Mouse (Mus musculus) erythroblast, adult 5-6 weeks (primary cell): ENCODE measurements around the gene 4930562C15Rik. TPM values are rescaled to one million over a fixed set of nuclear protein-coding genes. Genes with fewer than 3 reads are reported as not detected.
"Not testable (repeated sequence)": the region's sequence is repeated elsewhere in the genome, so short reads cannot be mapped to it uniquely, and the experiment has no call there.

Experiments
- ATAC-seq: replicated peaks from 2 replicates; pipeline ENCODE4 v1.8.0; 2016; ENCODE audit warnings: moderate number of reproducible peaks, mild to moderate bottlenecking, moderate TSS enrichment, inconsistent platforms; ENCODE audit not compliant: poor library complexity, low FRiP score, severe bottlenecking
- total RNA-seq, 2 experiments: library from RNA; stranded (forward) in 1 of 2; stranded (reverse) in 1 of 2; fragments of 150-400 nt in 1 of 2; fragments of 200-764, 138-1000 nt in 1 of 2; gene quantifications; 2 replicates each; pipeline versions ENCODE4 v1.2.3 to v1.2.4; 2015 to 2017; ENCODE audit warnings: low replicate concordance in 2 of 2

Gene 4930562C15Rik
- not detected in 2 replicates for total RNA-seq (2015; ENCODE audit: low replicate concordance)
- total RNA-seq (2017; ENCODE audit: low replicate concordance): 0.42 TPM in 1 of 2 replicates, not detected in the other

- ATAC-seq: no peak
These were observed at the start of gene 4930562C15Rik for GRCm38 (mm10) chr16:4835191-4835590. 4930562C15Rik (plus strand) TSS chr16:4835416.

GRCm38 (mm10) chr16:4785706-4786105, 49.5 kb upstream of the 4930562C15Rik start:
- ATAC-seq: no peak

GRCm38 (mm10) chr16:4788176-4788575, 47.0 kb upstream of the 4930562C15Rik start:
- ATAC-seq: no peak

GRCm38 (mm10) chr16:4789311-4789768, 45.9 kb upstream of the 4930562C15Rik start:
- ATAC-seq: peak; percentile 56

- ATAC-seq: peak; percentile 96
These were observed 45.2 kb upstream of the 4930562C15Rik start, which contains the start of gene Cdip1 for GRCm38 (mm10) chr16:4789810-4790559. Cdip1 (minus strand) TSS chr16:4790292.

- no peak for ATAC-seq
These were observed 43.9 kb upstream of the 4930562C15Rik start for GRCm38 (mm10) chr16:4791332-4791731.

- no peak for ATAC-seq
These were observed 38.6 kb upstream of the 4930562C15Rik start for GRCm38 (mm10) chr16:4796631-4797030.

- ATAC-seq: no peak
These were observed 16.9 kb upstream of the 4930562C15Rik start for GRCm38 (mm10) chr16:4818349-4818748.

- not testable (repeated sequence) for ATAC-seq
These were observed 10.8 kb upstream of the 4930562C15Rik start for GRCm38 (mm10) chr16:4824466-4824865.

- no peak for ATAC-seq
These were observed 7.6 kb upstream of the 4930562C15Rik start for GRCm38 (mm10) chr16:4827639-4828038.

- ATAC-seq: no peak
These were observed 5.8 kb upstream of the 4930562C15Rik start for GRCm38 (mm10) chr16:4829271-4829900.

- ATAC-seq: no peak
These were observed 3.4 kb upstream of the 4930562C15Rik start for GRCm38 (mm10) chr16:4831650-4832419.

- no peak for ATAC-seq
These were observed 1.4 kb upstream of the 4930562C15Rik start for GRCm38 (mm10) chr16:4833858-4834257.

- ATAC-seq: no peak
These were observed 2.4 kb downstream of the 4930562C15Rik start for GRCm38 (mm10) chr16:4837631-4838030.

GRCm38 (mm10) chr16:4839552-4839951, 4.3 kb downstream of the 4930562C15Rik start:
- no peak for ATAC-seq

- ATAC-seq: no peak
These were observed 5.0 kb downstream of the 4930562C15Rik start for GRCm38 (mm10) chr16:4840231-4840630.

GRCm38 (mm10) chr16:4847041-4847440, 11.8 kb downstream of the 4930562C15Rik start:
- ATAC-seq: no peak

GRCm38 (mm10) chr16:4848090-4848489, 12.9 kb downstream of the 4930562C15Rik start:
- no peak for ATAC-seq

- ATAC-seq: no peak
These were observed 15.1 kb downstream of the 4930562C15Rik start for GRCm38 (mm10) chr16:4850361-4850760.

- ATAC-seq: no peak
These were observed 15.9 kb downstream of the 4930562C15Rik start for GRCm38 (mm10) chr16:4850938-4851628.
